19 mouse cellular contexts compared by ENCODE assay signal in the genomic region with DNA sequence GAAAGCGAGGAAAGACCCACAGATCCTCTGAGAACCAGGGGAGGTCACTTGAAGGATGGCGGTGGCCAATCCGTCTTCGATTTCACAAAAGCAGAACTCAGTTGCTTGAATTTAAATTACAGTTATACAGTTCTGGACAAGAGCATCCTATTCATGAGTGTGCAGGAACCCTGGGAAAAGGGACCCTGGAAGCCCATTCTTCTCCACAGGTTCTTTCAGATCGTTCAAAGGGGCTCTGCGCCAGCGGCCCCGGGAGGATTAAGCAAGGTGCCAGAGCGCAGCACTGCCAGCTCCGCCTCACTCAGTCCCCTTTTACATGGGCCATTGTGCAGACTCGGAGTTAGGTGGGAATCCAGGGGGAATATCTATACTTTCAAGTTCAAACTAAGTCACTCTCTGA.
DNase-seq lines count a peak whose midpoint lies in the region; ATAC-seq and TF ChIP-seq lines count a peak whose summit lies in the region.
"Had no signal": no experiment of that assay in that cellular context is flagged by ENCODE, and none has a peak within 500 bp of the region (broad histone marks: within the 10 kb centered on the region; RNA-seq: fewer than 3 reads in every experiment).

No protein-coding gene starts in this region.

- no peak overlapping the region for H3K9ac ChIP-seq in forebrain, embryonic 11.5 days (ENCODE audit: low read length)
- H3K9ac ChIP-seq in hindbrain, postnatal 0 days (replicated peaks; ENCODE audit: low read length) = no peak overlapping the region
- no peak overlapping the region for H3K9ac ChIP-seq in hindbrain, embryonic 12.5 days
- no peak overlapping the region for H3K9ac ChIP-seq in stomach, postnatal 0 days (ENCODE audit: low read length)
- H3K9ac ChIP-seq: embryonic facial prominence, embryonic 12.5 days; heart, embryonic 12.5 days had no signal

- WGBS in forebrain, embryonic 11.5 days = 44% methylated on average over 11 of the region's 11 CpGs
- 55% methylated on average over 11 of the region's 11 CpGs for WGBS in forebrain, embryonic 10.5 days
- 43% methylated on average over 11 of the region's 11 CpGs for WGBS in hindbrain, postnatal 0 days
- WGBS in hindbrain, embryonic 12.5 days = 63% methylated on average over 11 of the region's 11 CpGs
- 86% methylated on average over 11 of the region's 11 CpGs for WGBS in stomach, postnatal 0 days

- H3K27me3 ChIP-seq in forebrain, embryonic 11.5 days (ENCODE audit: control insufficient read depth, insufficient read depth, low read length) = no peaks in the 10 kb centered on the region
- no peaks in the 10 kb centered on the region for H3K27me3 ChIP-seq in forebrain, embryonic 10.5 days (ENCODE audit: poor library complexity, severe bottlenecking)
- H3K27me3 ChIP-seq in hindbrain, postnatal 0 days (ENCODE audit: insufficient read depth, low read length) = no peaks in the 10 kb centered on the region
- H3K27me3 ChIP-seq in hindbrain, embryonic 12.5 days = no peaks in the 10 kb centered on the region
- H3K27me3 ChIP-seq in stomach, postnatal 0 days (ENCODE audit: control insufficient read depth, insufficient read depth, low read length) = no peaks in the 10 kb centered on the region
- H3K27me3 ChIP-seq: embryonic facial prominence, embryonic 12.5 days; heart, embryonic 12.5 days had no signal

- H3K27ac ChIP-seq in forebrain, embryonic 11.5 days (ENCODE audit: low read depth, low read length) = no peak overlapping the region
- no peak overlapping the region for H3K27ac ChIP-seq in forebrain, embryonic 10.5 days
- H3K27ac ChIP-seq in hindbrain, postnatal 0 days = no peak overlapping the region; the same call in 1 of the 2 replicates
- H3K27ac ChIP-seq in hindbrain, embryonic 12.5 days = no peak overlapping the region
- H3K27ac ChIP-seq in stomach, postnatal 0 days (replicated peaks) = no peak overlapping the region
- H3K27ac ChIP-seq: embryonic facial prominence, embryonic 12.5 days; macrophage had no signal

- no peak for TF ChIP-seq EP300 in stomach, postnatal 0 days (optimal IDR thresholded peaks at IDR 0.05)

- no peaks in the 10 kb centered on the region for H3K36me3 ChIP-seq in forebrain, embryonic 11.5 days (ENCODE audit: control insufficient read depth, insufficient read depth, low read length)
- peaks cover 36% of the 10 kb centered on the region for H3K36me3 ChIP-seq in forebrain, embryonic 10.5 days (replicated peaks)
- peaks cover 3% of the 10 kb centered on the region; the same call in 1 of the 2 replicates for H3K36me3 ChIP-seq in hindbrain, postnatal 0 days (ENCODE audit: insufficient read depth, low read length)
- H3K36me3 ChIP-seq in hindbrain, embryonic 12.5 days = peaks cover 15% of the 10 kb centered on the region; the same call in 1 of the 2 replicates
- H3K36me3 ChIP-seq in stomach, postnatal 0 days (ENCODE audit: control insufficient read depth, insufficient read depth, low read length) = peaks cover 17% of the 10 kb centered on the region

- no peak overlapping the region for H3K4me3 ChIP-seq in forebrain, embryonic 11.5 days (ENCODE audit: low read depth, low read length)
- no peak overlapping the region for H3K4me3 ChIP-seq in forebrain, embryonic 10.5 days
- no peak overlapping the region for H3K4me3 ChIP-seq in hindbrain, postnatal 0 days (ENCODE audit: low read length)
- H3K4me3 ChIP-seq in hindbrain, embryonic 12.5 days = no peak overlapping the region
- H3K4me3 ChIP-seq in stomach, postnatal 0 days (ENCODE audit: low read depth, low read length) = no peak overlapping the region
- H3K4me3 ChIP-seq: embryonic facial prominence, embryonic 12.5 days; heart, embryonic 12.5 days had no signal

- no peaks in the 10 kb centered on the region for H3K9me3 ChIP-seq in forebrain, embryonic 11.5 days (ENCODE audit: control insufficient read depth, low read length)
- H3K9me3 ChIP-seq in forebrain, embryonic 10.5 days = no peaks in the 10 kb centered on the region
- no peaks in the 10 kb centered on the region for H3K9me3 ChIP-seq in hindbrain, postnatal 0 days (ENCODE audit: low read length)
- H3K9me3 ChIP-seq in hindbrain, embryonic 12.5 days (replicated peaks) = no peaks in the 10 kb centered on the region
- no peaks in the 10 kb centered on the region for H3K9me3 ChIP-seq in stomach, postnatal 0 days (ENCODE audit: control insufficient read depth, low read length)
- H3K9me3 ChIP-seq: embryonic facial prominence, embryonic 12.5 days; heart, embryonic 12.5 days had no signal

- no peak overlapping the region for H3K4me2 ChIP-seq in forebrain, embryonic 11.5 days (ENCODE audit: low read depth, low read length, severe bottlenecking)
- no peak overlapping the region for H3K4me2 ChIP-seq in hindbrain, postnatal 0 days (ENCODE audit: low read depth, low read length)
- no peak overlapping the region for H3K4me2 ChIP-seq in hindbrain, embryonic 12.5 days (replicated peaks)
- H3K4me2 ChIP-seq in stomach, postnatal 0 days (replicated peaks; ENCODE audit: low read depth) = no peak overlapping the region
- H3K4me2 ChIP-seq: embryonic facial prominence, embryonic 12.5 days; heart, embryonic 12.5 days had no signal

- no peak for TF ChIP-seq CTCF in hindbrain, postnatal 0 days (IDR thresholded peaks at IDR 0.05; ENCODE audit: low read depth)
- TF ChIP-seq CTCF in stomach, postnatal 0 days (IDR thresholded peaks at IDR 0.05; ENCODE audit: low read depth) = no peak

- ATAC-seq in forebrain, embryonic 11.5 days (replicated peaks; ENCODE audit: low FRiP score) = no peak
- ATAC-seq in hindbrain, postnatal 0 days = peak; percentile 76; the same call in 1 of the 2 replicates
- ATAC-seq in hindbrain, embryonic 12.5 days (ENCODE audit: low FRiP score) = no peak
- no peak for ATAC-seq in stomach, postnatal 0 days (ENCODE audit: low FRiP score, low TSS enrichment)
- ATAC-seq: activated CD4-positive, CD25-positive, alpha-beta regulatory T cell, adult 4 months had no signal

- peak; percentile 50 for DNase-seq in forebrain, embryonic 11.5 days (ENCODE audit: low spot score)
- no peak for DNase-seq in forebrain, embryonic 10.5 days (ENCODE audit: extremely low spot score, low spot score)
- peak; percentile 68 for DNase-seq in hindbrain, postnatal 0 days (ENCODE audit: low spot score)
- DNase-seq in right cerebral cortex, postnatal 10 days (ENCODE audit: low spot score in 2 of 2) = peak; percentile 79 to 80
- DNase-seq in right cerebral cortex, adult 18-20 months = no peak
- peak; percentile 9 for DNase-seq in stomach, postnatal 0 days (ENCODE audit: low spot score)
- no peak for DNase-seq in kidney, adult 8-10 months
- DNase-seq: adrenal gland, postnatal 36 days; gastrocnemius, postnatal 25 days; kidney, adult 18-20 months; kidney, postnatal 36 days; liver; lung, adult 18-20 months; right cerebral cortex, postnatal 14 days had no signal

- peaks cover 3% of the 10 kb centered on the region; the same call in 1 of the 2 replicates for H3K4me1 ChIP-seq in forebrain, embryonic 11.5 days (replicated peaks; ENCODE audit: control insufficient read depth, insufficient read depth, low read length)
- H3K4me1 ChIP-seq in forebrain, embryonic 10.5 days = peaks cover 24% of the 10 kb centered on the region
- H3K4me1 ChIP-seq in hindbrain, postnatal 0 days (ENCODE audit: insufficient read depth, low read length) = 0 out of 2 replicates have a peak, but pooled peaks cover 3% of the 10 kb centered on the region
- peaks cover 13% of the 10 kb centered on the region; the same call in 1 of the 2 replicates for H3K4me1 ChIP-seq in hindbrain, embryonic 12.5 days
- H3K4me1 ChIP-seq in stomach, postnatal 0 days (replicated peaks; ENCODE audit: control insufficient read depth, insufficient read depth) = no peaks in the 10 kb centered on the region
- H3K4me1 ChIP-seq: embryonic facial prominence, embryonic 12.5 days had no signal

Comparison
In these comparisons a context has a peak if more than half of its experiments do, and no peak if none do; other contexts are left out.
1. DNase-seq: peak in forebrain, embryonic 11.5 days (single experiment), hindbrain, postnatal 0 days (single experiment), right cerebral cortex, postnatal 10 days (2 of 2) and stomach, postnatal 0 days (single experiment); none in forebrain, embryonic 10.5 days (single experiment), right cerebral cortex, adult 18-20 months (single experiment) and kidney, adult 8-10 months (0 of 2).